Mouse (Mus musculus) liver, adult 2 months (tissue): Measurements from ENCODE around the gene Psmg3. TPM values are rescaled to one million over a fixed set of nuclear protein-coding genes. Genes with fewer than 3 reads are reported as not detected.

Source experiments
- DNase-seq: peaks from one replicate; pipeline ENCODE4 v3.0.0-alpha.2; 2011; ENCODE audit warnings: low read depth, low spot score; ENCODE audit errors: extremely low read depth
- H3K27ac ChIP-seq: fragments of 200-500 bp; replicated peaks from 2 replicates; pipeline ENCODE4 v1.5.1; 2012; ENCODE audit warnings: low read depth, mild to moderate bottlenecking, control low read depth, inconsistent platforms, low read length; ENCODE audit not compliant: insufficient read depth
- H3K27me3 ChIP-seq: fragments of 200-500 bp; 2 replicates; pipeline ENCODE4 v1.6.1; 2012; ENCODE audit warnings: mild to moderate bottlenecking, moderate library complexity, low read length, inconsistent platforms; ENCODE audit not compliant: control insufficient read depth, insufficient read depth
- H3K36me3 ChIP-seq: fragments of 200-500 bp; 2 replicates; pipeline ENCODE4 v1.6.1; 2012; ENCODE audit warnings: low read length, inconsistent platforms; ENCODE audit not compliant: control insufficient read depth, insufficient read depth
- H3K4me1 ChIP-seq: fragments of 200-500 bp; 2 replicates; pipeline ENCODE4 v1.6.1; 2011; ENCODE audit warnings: low read length; ENCODE audit not compliant: control insufficient read depth, insufficient read depth
- H3K4me3 ChIP-seq: fragments of 200-500 bp; 2 replicates; pipeline ENCODE4 v1.5.1; 2011; ENCODE audit warnings: low read depth, mild to moderate bottlenecking, control low read depth, low read length, moderate library complexity; ENCODE audit not compliant: insufficient read depth
- H3K79me2 ChIP-seq: fragments of 200-500 bp; 2 replicates; pipeline ENCODE4 v1.6.1; 2012; ENCODE audit warnings: inconsistent platforms, mild to moderate bottlenecking, low read length, moderate library complexity; ENCODE audit not compliant: control insufficient read depth, insufficient read depth
- H3K9ac ChIP-seq: fragments of 200-500 bp; 2 replicates; pipeline ENCODE4 v1.6.1; 2012; ENCODE audit warnings: low read depth, mild to moderate bottlenecking, control low read depth, inconsistent platforms, low read length
- CTCF ChIP-seq: fragments of 200-500 bp; IDR thresholded peaks from 2 replicates; pipeline ENCODE4 v1.5.1; 2011; ENCODE audit warnings: low read depth, low read length, control low read depth
- POLR2A ChIP-seq: fragments of 200-500 bp; IDR thresholded peaks from 2 replicates; pipeline ENCODE4 v1.6.1; 2011; ENCODE audit warnings: low read length, control low read depth; ENCODE audit not compliant: insufficient read depth; ENCODE audit errors: extremely low read depth
- WGBS: fragments of 180-500 bp; shearing (Covaris S2); methylation state at CpG from one replicate; pipeline ENCODE4 v1.1.7; 2018; 5-methylcytosine and 5-hydroxymethylcytosine counted together
- polyA plus RNA-seq: library from polyadenylated mRNA; depleted of rRNA; stranded (reverse); fragments of >200 nt; gene quantifications from 2 replicates; pipeline ENCODE4 v1.2.3, GENCODE M21; 2012
- total RNA-seq: library from RNA; depleted of rRNA; stranded (reverse); fragments of >200 nt; gene quantifications from 2 replicates; pipeline ENCODE4 v1.2.3, GENCODE M21; 2014

The Psmg3 gene
- total and polyA plus RNA-seq, 2 experiments: 11.1 to 28.8 TPM

DNA sequence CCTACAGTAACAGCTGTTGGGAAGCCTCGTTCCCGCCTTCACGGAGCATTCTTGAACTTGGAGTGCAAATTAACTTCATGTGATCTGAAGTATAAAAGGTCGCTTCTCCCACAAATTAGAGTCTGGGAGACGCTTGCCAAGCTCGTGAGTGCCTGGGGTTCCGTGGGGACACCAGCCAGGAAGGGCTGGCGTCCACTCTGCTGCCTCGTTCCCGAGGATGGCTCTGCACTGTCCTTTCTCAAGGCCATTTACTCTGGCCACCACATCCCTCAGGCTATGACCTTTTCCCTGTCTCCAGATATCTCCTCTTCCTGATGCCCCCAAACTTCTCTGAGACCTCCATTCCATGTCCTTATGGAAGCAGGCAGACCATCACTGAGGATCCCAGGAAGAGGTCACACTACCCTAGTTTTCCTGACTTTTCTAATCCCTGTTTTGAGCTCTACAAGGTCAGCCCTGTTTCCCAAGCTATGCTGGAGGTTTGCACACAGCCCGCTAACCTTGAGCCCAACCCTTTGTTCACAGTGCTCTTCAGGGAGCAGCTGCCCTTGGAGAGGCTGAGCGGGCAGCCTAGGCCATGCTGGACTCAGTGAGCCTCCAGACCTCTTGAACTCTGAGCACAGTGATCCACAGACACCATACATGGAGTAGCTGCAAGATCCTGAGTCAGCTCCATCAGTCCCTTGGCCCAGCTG is 23.1 kb upstream of the Psmg3 start:
- peak; percentile 25 for DNase-seq
- WGBS: 61% methylated on average over 12 of the region's 12 CpGs
- Histone ChIP-seq H3K4me1 (no peaks in the 10 kb centered on the region), H3K27me3 (no peaks in the 10 kb centered on the region), H3K9ac (no peak overlapping the region), H3K79me2 (no peaks in the 10 kb centered on the region), H3K27ac (no peak overlapping the region), H3K4me3 (no peak overlapping the region), H3K36me3 (no peaks in the 10 kb centered on the region)
- TF ChIP-seq CTCF (no peak), POLR2A (no peak)

DNA sequence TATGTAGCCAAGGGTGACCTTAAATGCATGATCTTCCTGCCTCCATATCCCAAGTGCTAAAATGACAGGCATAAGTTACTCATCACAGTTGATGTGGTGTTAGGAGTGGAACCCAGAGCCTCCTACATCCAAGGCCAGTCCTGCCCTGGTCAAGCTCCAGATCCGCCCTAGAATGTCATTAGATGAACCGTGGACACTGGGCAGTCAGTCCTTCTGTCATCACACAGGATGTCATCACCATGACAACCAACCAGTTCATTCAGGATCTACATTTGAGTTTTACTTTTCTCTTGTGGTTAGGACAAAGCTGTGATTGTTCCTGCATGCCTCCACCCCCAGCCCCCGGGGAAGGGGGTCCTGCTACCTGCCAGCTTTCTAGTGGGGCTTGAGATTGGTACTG is 12.5 kb upstream of the Psmg3 start:
- H3K27me3 ChIP-seq: no peaks in the 10 kb centered on the region
- no peak overlapping the region for H3K27ac ChIP-seq
- H3K9ac ChIP-seq: no peak overlapping the region
- H3K79me2 ChIP-seq: no peaks in the 10 kb centered on the region
- no peak overlapping the region for H3K4me3 ChIP-seq
- 40% methylated on average over 3 of the region's 3 CpGs for WGBS
- TF ChIP-seq CTCF: no peak
- no peak for TF ChIP-seq POLR2A
- no peaks in the 10 kb centered on the region for H3K36me3 ChIP-seq
- DNase-seq: no peak
- no peaks in the 10 kb centered on the region for H3K4me1 ChIP-seq

DNA sequence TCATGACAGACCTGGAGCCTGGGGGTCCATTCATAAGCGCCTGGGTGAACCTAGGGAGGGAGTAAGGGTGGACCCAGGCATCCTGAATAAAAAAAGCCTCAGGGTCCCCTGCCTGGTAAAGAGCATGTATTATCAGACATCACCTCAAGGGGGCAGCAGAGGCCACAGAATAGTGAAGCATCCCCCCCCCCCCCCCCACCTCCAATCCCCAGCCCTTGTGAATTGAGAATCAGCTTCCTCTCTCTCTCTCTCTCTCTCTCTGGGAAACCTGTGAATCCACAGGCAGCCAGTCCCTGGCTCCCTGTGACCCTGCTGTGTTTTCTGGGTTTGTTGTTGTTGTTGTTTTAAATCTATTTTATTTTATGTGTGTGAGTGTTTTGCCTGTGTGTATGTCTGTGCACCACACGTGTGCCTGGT is 11.8 kb upstream of the Psmg3 start:
- whole genome bisulfite sequencing: 36% methylated on average over 2 of the region's 2 CpGs
- Histone ChIP-seq H3K4me1 (no peaks in the 10 kb centered on the region), H3K27me3 (no peaks in the 10 kb centered on the region), H3K27ac (no peak overlapping the region), H3K4me3 (no peak overlapping the region), H3K9ac (no peak overlapping the region), H3K79me2 (no peaks in the 10 kb centered on the region), H3K36me3 (no peaks in the 10 kb centered on the region)
- TF ChIP-seq CTCF (peak; percentile 20; the same call in 1 of the 2 replicates), POLR2A (no peak)
- DNase-seq: no peak

DNA sequence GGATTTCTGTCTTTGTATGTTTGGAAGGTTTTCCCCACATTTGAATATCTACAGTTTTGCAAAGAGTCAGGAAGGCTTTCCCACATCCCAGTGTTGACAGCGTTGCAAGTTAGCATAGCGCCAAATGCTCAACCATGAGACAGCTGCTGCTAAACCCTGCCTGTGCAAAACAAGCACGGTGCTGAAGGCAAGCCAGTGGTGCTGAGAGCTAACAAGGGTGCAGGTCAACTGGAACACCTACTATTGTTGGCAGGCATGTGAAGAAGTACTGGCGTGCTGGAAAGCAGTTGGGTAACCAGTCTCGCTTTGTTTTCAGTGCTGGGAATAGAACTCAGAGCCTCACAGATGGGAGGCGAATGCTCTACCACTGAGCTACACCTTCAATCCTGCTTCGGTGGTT is 9.0 kb upstream of the Psmg3 start:
- Histone ChIP-seq H3K27ac (no peak overlapping the region), H3K4me1 (no peaks in the 10 kb centered on the region), H3K9ac (no peak overlapping the region), H3K27me3 (no peaks in the 10 kb centered on the region), H3K36me3 (no peaks in the 10 kb centered on the region), H3K79me2 (no peaks in the 10 kb centered on the region), H3K4me3 (no peak overlapping the region)
- TF ChIP-seq POLR2A: no peak
- no peak for TF ChIP-seq CTCF
- peak; percentile 76 for DNase-seq
- 64% methylated on average over 7 of the region's 7 CpGs for WGBS

DNA sequence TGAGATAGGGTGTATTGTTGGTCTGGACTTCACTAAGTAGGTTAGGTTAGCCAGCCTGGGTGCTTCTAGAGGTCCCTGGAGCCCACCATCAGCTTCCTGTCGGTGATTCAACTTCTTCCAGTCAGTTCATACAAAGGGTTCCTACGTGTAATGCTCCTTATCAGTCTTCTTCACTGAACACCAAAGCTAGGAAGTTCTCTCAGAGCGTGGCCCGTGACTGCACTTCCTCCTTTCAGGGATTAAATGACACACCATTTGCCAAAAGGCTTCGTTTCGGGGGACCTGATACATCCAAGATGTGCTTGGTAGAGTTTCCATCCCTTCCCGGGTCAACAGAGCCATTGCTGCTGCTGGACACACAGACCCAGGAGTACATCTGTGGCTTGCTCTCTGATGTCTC is 5.4 kb upstream of the Psmg3 start:
- no peak for TF ChIP-seq POLR2A
- TF ChIP-seq CTCF: no peak
- no peak for DNase-seq
- Histone ChIP-seq H3K27me3 (no peaks in the 10 kb centered on the region), H3K4me1 (no peaks in the 10 kb centered on the region), H3K36me3 (no peaks in the 10 kb centered on the region), H3K79me2 (no peaks in the 10 kb centered on the region), H3K4me3 (no peak overlapping the region), H3K27ac (no peak overlapping the region), H3K9ac (no peak overlapping the region)
- WGBS: 64% methylated on average over 7 of the region's 7 CpGs

DNA sequence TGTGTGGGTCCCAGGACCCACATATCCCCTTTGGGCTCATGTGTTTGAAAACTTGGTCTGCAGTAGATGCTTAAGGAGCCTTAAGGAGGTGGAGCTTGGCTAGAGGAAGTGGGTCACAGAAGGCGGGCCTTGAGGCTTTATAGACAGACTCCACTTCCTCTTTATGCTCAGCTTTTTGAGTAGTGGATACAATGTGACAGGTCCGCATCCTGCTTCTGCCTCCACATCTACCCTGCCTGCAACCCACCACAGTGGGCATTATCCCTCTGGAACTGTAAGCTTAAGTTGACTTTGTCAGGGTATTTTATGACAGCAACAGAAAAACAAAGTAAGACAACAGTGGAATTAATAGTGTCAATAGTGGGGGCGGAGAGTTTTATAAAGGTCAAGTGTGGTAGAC is 4.0 kb upstream of the Psmg3 start:
- Histone ChIP-seq H3K4me1 (peaks cover 4% of the 10 kb centered on the region), H3K27me3 (no peaks in the 10 kb centered on the region), H3K9ac (no peak overlapping the region), H3K27ac (no peak overlapping the region), H3K4me3 (no peak overlapping the region), H3K36me3 (no peaks in the 10 kb centered on the region), H3K79me2 (peaks cover 8% of the 10 kb centered on the region; the same call in 1 of the 2 replicates)
- WGBS: 86% methylated on average over 3 of the region's 3 CpGs
- DNase-seq: no peak
- TF ChIP-seq POLR2A (no peak), CTCF (no peak)
